Mouse (Mus musculus) heart, postnatal 14 days (tissue): ENCODE results near the gene Nlrp6. TPM values are rescaled to one million over a fixed set of nuclear protein-coding genes. Genes with fewer than 3 reads are reported as not detected.
A peak's percentile ranks its signal among the peaks of the same experiment; 100 is the strongest.

Source experiments
- DNase-seq, 2 experiments: peaks; one replicate each; pipeline ENCODE4 v3.0.0; 2021 to 2022
- intact Hi-C: fragments of 180-260 bp; cut with DNase I; formaldehyde crosslinking; loops from one replicate; pipeline ENCODE4 v1.15.1; 2025
- total RNA-seq, 2 experiments: library from RNA; stranded (reverse); gene quantifications; 2 replicates each; pipeline ENCODE4 v1.2.3; 2021

The Nlrp6 gene
- total RNA-seq, 2 experiments from 2014 or later: not detected

DNA sequence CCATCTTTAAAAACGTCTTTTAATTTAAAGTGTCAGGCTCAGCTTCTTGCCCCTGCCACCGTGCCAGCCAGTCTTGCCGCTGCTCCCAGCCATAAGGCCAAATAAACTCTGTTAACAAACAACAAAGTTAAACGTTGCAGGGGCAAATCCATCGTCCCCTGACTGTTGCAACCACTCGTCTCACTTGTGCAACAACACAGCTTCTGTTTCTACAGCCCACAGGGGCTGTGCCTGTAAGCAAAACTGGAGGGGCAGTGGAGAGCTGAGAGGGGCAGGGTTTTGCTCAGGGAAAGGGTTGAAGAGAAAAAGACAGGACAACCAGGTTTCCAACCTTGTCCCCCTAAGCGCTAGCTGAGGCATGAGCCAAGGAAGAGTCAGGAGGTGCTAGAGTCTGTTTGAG, 12.5 kb upstream of the Nlrp6 start:
- no peak for DNase-seq
- intact Hi-C loops: loop anchor here (1.0 to 5.0 kb wide), 6 partner anchors 31 to 269 kb away; partner anchors contain the start of genes Gm45717 and Ifitm2

DNA sequence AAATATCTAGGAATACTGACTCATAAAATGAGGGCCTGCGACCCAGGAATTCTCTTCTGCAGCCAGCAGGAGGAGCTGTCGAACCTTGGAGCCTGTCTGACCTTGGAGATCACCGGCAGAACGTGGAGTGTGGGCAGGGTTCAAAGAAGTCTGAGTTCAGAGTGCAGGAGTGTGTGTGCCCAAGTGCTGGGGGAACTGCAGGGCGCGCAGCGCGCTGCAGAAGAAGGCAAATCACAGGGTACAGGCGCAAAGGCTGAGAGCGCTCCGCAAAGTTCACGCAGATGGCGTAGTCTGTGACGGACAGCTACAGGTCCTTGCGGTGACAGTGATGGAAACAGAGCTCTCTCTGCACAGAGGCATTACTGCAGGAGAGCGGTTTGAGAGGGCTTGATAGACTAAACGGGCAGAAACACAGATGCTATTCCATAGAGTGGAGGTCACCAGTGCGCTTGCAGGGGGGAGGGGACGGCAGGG, 12.0 kb upstream of the Nlrp6 start:
- intact Hi-C loops: loop anchor here (1.0 to 5.0 kb wide), 6 partner anchors 30 to 269 kb away; partner anchors contain the start of genes Gm45717 and Ifitm2
- peak; percentile 84 to 86 for DNase-seq

DNA sequence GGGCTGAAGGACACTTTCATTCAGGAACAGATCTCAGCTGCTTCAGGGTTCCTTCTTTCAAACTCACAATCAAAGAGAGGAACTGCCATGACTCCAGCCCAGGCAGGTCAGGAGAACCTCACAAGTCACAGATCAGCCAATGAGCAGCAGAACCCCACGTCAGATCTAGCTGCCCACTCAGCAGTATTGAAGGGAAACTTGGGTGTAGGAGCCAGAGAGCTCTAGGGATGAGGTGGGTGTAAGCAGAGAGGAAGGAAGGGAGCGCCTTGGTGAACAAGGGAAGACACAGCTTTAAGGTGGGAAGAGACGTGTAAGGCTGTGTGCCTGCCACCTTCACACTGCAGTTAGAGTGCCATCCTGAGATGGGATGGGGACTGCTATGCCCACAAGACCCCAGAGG, 8.4 kb upstream of the Nlrp6 start:
- intact Hi-C loops: no loop called here
- no peak for DNase-seq

DNA sequence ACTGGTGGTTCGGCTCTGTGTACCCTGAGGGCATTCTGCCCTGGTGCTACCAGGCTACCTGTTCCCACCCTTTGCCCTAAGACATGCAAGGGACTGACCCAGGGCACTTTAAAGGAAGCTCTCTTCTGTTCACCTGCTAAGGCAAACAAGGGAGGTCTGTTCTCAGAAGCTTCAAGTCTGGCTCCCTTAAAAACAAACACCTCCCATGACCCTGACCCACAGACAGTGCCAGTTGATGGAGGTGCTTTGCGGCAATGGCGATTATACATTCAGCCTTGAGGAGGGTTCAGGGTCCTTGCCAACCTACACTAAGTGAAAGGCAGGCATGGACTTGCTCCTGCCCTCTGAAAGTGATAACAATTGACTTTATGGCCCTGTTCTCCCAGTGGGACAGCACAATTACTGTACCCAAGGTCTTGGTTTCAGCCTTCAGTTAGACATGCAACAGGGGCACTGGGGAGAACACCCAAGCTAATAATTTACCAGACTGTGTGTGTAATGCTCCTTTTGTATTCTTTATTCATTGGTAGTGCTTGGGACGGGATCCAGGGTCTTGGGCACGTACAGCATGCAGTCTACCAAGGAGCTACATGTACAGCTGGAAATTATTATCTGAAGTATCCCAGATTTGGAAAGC, 7.7 kb upstream of the Nlrp6 start:
- DNase-seq: no peak
- intact Hi-C loops: no loop called here

DNA sequence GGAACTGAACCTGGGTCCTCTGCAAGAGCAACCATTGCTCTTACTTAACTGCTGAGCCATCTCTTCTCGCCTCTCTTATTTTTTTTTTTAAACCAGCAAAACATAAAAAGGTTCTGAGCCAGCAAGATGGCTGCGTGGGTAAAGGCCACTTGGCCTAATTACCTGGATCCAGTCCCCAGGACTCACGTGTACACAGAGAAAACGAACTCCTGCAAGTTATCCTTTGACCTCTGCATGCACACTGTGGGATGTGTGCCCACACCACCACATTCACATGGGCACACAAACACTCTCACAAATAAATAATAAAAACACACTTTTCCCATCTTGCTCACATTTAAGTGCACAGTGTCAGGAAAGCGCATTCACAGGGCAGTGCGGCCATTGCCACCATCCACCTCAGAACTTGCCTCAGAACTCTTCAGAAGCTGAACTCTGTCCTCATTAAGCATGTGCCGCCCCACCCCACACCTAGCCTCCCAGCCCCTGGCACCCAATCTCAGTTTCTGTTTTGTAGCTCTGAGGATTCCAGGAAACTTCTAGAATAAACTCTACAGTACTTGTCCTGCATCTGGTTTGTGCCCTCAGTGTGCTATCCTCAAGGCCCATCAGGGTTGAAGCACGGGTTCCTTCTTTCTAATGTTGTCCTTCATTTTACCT, 6.5 kb upstream of the Nlrp6 start:
- intact Hi-C loops: no loop called here

DNA sequence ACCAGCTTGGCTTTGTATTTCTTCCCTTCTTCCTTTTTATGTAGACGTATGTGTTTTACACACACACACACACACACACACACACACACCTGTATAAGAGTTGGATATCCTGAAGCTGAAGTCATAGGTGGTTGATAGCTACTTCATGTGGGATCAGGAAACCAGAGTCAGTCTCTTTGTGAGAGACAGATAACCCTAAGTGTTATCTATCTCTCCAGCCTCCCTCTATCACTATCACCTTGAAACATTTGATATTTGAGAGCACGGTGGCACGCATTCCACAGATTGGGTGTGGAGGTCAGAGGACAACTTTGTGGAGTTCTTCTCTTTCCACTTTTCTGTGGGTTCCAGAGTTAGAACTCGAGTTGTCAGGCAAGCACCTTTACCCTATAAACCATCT, 791 bp upstream of the Nlrp6 start:
- DNase-seq: no peak
- intact Hi-C loops: no loop called here

More for the DNA sequence above, 6.5 kb upstream of the Nlrp6 start:
- DNase-seq: no peak

DNA sequence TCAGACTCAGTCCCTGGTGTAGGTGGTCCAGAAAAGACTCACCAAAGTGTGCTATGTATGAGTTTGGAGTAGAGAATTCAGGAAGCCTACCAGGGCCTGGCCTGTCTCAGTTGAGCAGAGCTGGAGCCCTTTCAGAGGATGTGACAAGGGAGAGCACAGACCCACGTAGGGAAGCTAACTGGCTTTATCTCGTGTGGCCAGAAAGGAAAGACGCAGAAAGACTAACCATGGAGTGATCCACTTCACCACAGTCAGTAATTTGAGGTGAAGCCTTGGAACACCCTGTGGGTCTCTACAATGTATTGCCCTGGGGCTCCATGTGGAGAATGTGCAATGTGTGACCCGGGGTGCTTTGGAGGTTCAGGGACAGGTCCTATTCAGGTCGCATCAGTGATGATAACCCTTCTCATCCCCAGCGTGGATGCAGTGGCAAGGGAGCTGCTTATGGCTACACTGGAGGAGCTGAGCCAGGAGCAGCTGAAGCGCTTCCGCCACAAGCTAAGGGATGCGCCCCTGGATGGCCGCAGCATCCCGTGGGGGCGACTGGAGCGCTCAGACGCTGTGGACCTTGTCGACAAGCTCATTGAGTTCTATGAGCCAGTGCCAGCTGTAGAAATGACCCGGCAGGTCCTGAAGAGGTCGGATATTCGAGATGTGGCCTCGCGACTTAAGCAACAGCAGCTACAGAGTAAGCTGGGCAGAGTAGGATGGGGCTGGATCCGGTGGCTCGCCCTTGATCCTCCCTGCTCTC, 698 bp downstream of the Nlrp6 start:
- DNase-seq: no peak
- intact Hi-C loops: no loop called here

DNA sequence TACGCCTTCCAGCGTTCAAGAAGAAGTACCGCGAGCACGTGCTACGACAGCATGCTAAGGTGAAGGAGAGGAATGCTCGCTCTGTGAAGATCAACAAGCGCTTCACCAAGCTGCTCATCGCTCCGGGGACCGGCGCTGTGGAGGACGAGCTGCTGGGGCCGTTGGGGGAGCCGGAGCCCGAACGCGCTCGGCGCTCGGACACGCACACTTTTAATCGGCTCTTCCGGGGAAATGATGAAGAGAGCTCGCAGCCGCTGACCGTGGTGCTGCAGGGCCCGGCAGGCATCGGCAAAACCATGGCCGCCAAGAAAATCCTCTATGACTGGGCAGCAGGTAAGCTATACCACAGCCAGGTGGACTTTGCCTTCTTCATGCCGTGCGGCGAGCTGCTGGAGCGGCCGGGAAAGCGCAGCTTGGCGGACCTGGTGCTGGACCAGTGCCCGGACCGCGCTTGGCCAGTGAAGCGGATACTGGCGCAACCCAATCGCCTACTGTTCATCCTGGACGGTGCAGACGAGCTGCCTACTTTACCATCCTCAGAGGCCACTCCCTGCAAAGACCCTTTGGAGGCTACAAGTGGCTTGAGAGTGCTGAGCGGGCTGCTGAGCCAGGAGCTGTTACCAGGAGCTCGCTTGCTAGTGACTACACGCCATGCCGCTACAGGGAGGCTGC, 1.8 kb downstream of the Nlrp6 start:
- intact Hi-C loops: no loop called here
- peak; percentile 62 to 64 for DNase-seq

DNA sequence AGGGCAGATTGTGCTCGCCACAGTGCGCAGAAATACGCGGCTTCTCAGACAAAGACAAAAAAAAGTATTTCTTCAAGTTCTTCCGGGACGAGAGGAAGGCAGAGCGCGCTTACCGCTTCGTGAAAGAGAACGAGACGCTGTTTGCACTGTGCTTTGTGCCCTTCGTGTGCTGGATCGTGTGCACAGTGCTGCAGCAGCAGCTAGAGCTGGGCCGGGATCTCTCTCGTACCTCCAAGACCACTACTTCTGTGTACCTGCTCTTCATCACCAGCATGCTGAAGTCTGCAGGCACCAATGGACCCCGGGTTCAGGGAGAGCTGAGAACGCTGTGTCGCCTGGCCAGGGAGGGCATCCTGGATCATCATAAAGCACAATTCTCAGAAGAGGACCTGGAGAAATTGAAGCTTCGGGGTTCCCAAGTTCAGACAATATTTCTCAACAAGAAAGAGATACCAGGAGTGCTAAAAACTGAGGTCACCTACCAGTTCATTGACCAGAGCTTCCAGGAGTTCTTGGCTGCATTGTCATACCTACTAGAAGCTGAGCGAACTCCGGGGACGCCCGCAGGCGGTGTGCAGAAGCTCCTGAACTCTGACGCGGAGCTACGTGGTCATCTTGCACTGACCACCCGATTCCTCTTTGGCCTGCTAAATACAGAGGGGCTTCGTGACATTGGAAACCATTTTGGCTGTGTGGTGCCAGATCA, 2.5 kb downstream of the Nlrp6 start:
- intact Hi-C loops: no loop called here
- DNase-seq: no peak

DNA sequence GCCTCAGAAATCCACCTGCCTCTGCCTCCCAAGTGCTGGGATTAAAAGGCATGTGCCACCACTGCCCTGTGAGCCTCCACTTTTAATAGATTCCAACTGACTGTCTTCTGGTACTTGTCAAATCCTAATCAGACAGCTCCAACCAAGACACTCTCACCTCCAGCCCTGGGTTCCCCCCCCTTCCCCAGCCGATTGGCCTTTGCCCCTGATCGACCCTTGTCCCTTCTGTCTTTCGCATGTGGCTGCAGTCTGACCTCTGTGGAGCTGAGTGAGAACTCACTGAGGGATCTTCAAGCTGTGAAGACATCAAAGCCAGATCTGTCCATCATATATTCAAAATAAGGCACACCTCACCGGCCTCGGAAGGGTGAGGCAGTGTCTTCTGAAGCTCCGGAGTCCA, 6.5 kb downstream of the Nlrp6 start:
- intact Hi-C loops: no loop called here
- no peak for DNase-seq

DNA sequence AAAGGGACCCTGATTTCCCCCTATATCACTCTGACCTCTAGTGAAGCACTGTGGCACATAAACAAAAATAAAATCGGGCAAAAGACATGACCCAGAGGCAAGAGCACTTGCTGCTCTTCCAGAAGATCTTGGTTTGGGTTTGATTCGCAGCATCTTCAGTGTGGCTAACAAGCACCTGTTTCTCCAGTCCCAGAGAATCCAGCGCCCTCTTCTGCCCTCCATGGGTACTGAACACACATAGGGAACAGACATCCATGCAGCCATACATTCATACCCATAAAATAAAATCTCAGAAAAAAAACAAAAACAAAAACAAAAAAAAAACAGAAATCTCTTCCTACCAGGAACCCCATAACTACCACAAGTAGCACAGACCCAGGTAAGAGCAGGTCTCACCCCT, 17.7 kb downstream of the Nlrp6 start:
- intact Hi-C loops: loop anchor here (2.0 kb wide), 1 partner anchor 30 kb away; no protein-coding TSS in a partner anchor
- no peak for DNase-seq

DNA sequence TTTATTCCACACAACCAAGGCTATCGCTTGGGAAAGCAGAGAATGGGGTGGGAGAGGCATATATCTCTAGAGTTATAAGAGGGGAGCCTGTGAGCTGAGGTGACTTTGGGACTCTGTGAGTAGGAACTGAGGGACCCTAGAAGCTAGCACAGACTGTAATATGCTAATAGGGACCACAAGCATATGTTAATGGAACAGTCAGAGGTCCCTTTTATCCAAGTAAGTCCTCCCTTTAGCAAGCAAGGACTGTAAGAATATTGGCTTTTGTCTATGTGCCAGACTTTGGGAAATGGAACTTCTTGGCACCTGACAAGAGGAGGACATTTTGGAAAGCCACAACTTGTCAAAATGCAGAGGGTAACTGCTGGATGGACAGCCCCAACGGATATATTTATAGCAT, 18.2 kb downstream of the Nlrp6 start:
- intact Hi-C loops: loop anchor here (2.0 kb wide), 1 partner anchor 30 kb away; no protein-coding TSS in a partner anchor
- DNase-seq: no peak

DNA sequence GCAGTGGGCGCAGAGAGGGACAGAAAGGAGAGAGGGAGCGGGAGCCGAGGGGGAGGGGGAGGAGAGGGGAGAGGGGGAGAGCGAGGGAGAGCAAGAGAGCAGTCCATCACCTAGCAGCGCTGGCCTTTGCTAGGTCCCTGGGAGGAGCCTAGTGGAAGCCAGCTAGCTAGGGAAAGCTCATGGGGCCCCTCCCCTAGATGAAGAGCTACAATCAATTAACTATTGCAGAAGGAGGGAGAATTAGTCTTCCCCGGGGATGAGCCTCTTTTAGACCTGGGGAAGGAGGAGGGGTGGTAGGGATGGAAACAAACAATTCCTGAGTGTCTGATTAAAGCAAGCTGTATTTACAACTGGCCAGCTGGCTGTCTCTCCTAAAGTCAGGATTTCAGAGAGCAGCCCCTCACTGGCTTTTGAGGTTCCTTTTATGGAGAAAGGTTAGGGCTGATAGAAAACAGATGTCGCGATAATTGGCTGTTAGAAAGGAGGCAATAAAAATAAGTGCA, 19.0 kb downstream of the Nlrp6 start:
- DNase-seq: peak in 1 of 2 experiments; percentile 28
- intact Hi-C loops: loop anchor here (2.0 kb wide), 3 partner anchors 15 to 83 kb away; partner anchors contain the start of genes Bet1l, Gm45717, Gm45785 and Ifitm2

DNA sequence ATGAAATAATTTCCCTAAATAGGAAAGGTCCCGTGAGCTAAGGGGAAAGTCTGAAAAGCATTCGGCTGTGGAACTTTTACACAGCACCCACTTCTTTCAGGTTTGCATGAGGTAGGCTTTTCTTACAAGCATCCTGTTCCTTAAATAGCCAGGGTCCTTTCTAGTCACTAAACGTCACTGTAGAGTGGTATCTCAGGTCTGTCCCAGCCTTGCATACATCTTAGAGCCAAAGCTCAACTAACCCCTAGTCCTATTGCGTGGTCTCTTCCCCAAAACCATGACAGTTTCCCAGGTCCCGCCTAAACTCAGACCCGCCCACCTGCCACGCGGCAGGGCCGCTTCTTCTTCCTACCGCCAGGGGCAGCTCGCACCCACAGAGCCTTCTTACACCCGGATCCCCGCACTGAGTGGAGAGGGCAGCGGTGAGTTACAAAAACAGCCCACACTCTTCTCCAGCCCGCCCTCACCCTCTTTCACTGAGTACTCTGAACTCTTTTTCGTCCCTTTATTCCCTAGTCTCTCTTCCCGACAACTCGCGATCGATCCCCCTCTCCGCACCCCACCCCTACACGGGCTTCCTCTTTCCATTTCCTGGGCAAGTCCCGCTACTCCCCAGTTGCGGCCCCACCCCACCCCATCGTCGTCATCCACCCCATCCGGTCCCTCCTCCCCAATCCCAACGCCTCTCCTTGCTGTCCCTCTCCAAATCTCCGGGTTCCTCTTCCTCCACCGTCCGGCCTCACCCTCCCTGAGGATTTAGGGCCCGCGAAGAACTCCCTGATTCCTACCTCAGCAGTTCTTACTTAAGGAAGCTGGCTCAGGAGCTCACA, 20.7 kb downstream of the Nlrp6 start, which contains the start of gene Pgghg:
TSS of gene Pgghg (plus strand) at position 170 of the 830 bp plus-strand sequence.
- intact Hi-C loops: loop anchor here (1.0 to 2.0 kb wide), 3 partner anchors 13 to 107 kb away; partner anchors contain the start of genes Bet1l, Gm45717, Gm45785 and Ifitm2
- DNase-seq: peak; percentile 87

DNA sequence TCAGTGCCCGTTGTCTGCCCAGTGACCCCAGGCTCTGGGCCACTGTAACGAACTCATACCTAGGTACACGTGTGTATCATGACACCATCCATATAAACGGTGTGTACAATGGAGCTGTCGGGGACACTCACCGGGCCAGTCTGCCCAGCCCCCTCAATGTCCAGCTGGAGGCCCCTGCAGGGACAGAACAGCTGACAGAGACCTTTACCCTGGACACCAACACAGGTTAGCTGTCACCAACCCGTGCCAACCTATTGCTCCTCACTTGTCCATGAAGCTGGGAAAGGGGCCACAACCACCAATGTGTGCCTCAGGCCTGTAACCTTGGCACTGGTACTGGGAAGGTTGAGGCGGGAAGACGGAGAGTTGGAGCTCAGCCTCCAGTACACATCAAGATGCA, 21.6 kb downstream of the Nlrp6 start:
- intact Hi-C loops: no loop called here
- no peak for DNase-seq

DNA sequence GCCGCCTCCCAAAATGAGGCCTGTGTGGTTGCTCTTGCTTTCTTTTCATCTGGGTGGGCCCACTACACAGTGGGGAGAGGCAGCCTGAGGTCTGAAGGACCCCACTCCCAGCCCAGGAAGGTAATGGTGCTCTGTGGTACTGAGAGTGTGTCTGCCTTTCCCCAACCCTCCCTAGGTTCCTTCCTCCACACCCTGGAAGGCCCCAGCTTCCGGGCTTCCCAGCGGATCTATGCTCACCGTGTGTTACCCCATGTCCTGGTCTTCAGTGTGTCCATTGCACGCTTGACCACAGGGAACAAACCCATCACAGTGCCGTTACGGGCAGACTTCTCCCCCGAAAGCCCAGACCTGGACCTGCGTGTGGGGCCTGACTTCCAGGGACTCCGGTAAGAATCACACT, 22.1 kb downstream of the Nlrp6 start:
- no peak for DNase-seq
- intact Hi-C loops: no loop called here

DNA sequence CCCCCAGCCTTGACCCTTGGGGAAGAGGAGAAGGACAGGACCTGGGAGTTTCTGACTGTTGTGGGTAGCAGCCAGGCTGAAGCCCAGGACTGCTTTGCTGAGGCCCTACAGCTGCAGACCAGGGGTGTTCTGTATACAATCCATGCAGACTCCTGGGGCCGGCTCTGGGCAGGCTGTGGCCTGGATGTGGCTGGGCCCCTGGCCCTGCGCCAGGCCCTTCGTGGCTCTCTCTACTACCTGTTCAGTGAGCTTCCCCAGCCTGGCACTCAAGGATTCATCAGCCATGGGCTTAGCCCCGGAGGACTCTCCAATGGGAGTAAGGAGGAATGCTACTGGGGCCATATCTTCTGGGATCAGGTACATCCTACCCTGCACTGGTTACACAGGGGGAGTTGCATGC, 22.7 kb downstream of the Nlrp6 start:
- intact Hi-C loops: no loop called here
- no peak for DNase-seq

DNA sequence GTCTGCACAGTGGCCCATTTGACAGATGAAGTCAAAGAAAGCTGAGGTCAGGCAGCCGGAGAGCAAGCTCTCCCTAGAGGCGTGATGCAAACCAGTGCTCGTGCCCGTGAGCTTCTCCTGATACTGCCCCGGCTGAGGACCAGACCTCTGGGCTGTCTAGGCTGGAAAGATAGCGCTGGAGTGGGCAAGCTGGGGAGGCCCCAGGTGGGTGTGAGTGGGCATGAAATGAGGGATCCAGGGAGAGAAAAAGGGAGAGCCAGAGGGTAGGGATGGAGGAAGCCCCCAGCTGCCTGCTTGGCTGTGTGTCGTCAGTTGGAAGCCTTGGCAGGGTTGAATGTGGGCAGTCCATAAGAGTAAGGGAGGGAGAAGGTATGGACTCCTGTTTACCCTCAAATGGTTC, 23.5 kb downstream of the Nlrp6 start:
- intact Hi-C loops: no loop called here
- DNase-seq: no peak

DNA sequence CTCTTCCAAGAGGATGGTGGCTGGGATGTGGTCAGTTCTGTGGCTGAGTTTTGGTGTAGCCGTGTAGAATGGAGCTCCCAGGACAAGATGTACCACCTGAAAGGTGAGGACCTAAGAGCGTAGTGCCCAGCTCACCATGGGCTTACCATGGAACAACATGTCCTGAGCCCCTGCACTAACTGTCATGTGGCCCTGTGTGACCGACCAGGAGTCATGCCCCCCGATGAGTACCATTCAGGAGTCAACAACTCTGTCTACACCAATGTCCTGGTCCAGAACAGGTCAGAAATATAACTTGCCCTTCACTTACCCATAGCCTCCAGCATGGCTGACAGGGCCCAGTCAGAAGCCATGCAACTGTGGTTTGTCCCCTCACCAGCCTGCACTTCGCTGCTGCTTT, 24.5 kb downstream of the Nlrp6 start:
- DNase-seq: no peak
- intact Hi-C loops: no loop called here
